Mouse (Mus musculus) urinary bladder, postnatal 36 days (tissue): Measurements from ENCODE around the gene Mier1.

Experiments used
- DNase-seq, 2 experiments: peaks; one replicate each; pipeline ENCODE4 v3.0.0; 2022; ENCODE audit warnings: low spot score in 2 of 2, mixed read lengths in 1 of 2

Mier1 gene

DNA sequence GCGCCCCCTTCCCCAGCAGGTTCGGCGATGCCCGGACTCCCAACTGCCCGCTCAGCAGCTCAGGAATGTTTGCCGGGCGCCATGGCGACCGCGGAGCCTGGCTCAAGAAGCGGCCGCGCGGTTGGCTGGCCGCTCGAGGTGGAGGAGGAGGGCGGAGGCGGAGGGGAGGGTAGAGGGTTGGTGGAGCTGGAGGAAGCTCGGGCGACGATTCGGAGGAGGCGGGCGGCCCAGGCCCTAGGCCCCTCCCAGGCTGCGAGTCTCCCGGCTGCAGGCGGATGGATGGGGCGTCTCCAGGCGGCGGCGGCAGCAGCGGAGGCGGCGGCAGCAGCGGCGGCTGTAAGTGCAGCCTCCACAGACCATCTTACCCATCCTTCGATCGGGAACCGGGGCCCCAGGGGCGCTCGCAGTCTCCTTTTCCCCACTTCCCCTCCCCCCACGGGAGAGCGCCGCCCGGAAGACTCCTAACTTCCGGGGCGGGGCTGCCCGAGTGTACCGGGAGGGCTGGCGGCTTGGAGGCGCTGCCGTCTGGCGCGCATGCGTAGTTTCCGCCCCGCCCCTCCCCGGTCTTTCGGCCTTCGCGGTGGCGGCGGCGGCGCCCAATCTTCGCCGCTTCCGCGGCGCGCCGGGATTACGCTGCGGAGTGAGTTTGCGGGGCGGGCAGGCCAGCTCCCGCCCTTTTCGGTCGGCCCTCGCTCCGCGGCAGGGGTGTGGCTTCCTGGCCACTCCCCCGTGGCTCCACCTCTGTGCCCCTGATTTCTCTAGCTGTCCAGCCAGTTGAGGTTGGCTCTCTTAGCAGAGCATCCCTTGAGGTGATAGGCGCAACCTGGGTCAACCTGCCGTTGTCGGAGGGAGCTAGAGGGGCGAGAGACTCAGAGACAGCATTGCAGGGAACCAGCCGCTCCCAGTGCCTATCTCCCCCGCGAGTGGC is at the start of gene Mier1, which contains the start of gene Wdr78:
Gene Mier1 (plus strand): TSS at position 207 of the 928 bp plus-strand sequence.
Gene Wdr78 (minus strand): TSS at position 372 of the 928 bp plus-strand sequence.
- peak; percentile 94 for DNase-seq

GRCm38 (mm10) chr4:103064421-103064820 is 49.8 kb upstream of the Mier1 start:
- DNase-seq = no peak

DNA sequence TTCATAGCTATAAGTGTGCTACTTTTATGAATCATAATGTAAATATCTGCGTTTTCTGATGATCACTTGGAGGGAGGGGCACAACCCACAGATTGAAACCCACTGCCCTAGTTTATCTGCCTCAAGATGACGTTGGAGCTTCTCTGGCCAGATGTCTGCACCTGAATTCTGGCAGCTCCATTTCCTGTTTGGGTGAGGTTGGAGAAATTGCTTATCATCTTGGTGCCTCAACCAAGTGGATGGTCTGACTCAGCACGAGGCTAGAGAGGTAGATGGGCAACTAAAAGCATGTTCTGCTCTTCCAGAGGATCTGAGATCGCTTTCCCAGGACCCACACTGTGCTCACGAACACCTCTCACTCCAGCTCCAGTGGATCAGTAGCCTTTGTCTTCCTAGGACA is 49.2 kb upstream of the Mier1 start:
- no peak for DNase-seq

GRCm38 (mm10) chr4:103067906-103068655 is 46.1 kb upstream of the Mier1 start:
- DNase-seq = no peak

GRCm38 (mm10) chr4:103070631-103071030 is 43.6 kb upstream of the Mier1 start:
- no peak for DNase-seq

DNA sequence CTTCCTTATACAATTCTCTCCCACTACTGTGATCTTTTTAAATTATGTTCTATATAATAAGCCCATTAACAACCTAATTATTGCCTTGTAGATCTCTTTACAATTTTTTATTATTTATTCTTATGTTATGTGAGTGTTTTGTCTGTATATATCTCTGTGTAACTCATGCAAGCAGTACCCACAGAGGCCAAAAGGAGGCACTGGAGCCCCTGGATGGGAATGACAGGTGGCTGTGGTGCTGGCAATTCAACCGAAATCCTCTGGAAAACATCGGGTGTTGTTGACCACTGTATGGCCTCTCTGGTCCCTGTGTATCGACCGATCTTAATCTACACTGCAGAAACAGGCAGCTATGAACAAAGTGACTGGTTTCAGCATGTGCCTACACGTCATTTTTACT is 29.0 kb upstream of the Mier1 start:
- no peak for DNase-seq

DNA sequence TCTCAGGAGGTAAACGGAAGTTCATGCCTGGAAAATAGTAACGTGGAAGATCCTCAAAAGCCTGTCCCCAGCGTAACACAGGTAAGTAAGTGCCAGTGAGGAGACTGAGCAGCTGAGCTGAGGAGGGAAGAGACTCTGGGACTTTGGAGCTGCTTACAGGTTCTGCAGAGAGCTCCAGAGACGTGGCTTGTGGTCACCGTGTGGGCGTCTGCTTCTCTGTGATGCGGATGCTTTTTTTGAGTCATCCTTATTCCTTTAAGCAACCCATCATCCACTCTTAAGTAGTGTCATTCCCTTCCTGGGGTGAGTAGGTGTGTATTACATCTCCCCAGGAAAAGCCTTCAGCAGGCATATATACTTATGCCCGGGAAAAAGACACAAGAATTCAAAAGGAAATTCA is 18.3 kb upstream of the Mier1 start:
- no peak for DNase-seq

DNA sequence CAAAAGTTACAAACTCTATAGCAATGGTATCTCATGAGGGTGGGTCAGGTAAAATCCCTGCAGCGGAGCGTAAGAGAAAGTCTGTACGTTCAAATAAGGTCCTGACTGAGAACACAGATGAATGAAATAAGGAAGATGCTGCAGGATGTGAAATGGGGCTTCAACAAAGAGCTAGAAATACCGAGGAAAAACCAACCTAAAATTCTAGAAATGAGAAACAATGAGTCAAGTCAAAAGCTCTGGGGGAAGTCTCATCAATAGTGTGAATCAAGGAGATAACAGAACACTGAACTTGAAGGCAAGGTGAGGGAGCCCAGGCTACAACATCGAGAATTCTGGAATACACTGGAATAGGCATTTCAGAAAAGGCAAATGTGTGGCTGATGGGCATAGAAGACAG is 15.7 kb upstream of the Mier1 start:
- no peak for DNase-seq

DNA sequence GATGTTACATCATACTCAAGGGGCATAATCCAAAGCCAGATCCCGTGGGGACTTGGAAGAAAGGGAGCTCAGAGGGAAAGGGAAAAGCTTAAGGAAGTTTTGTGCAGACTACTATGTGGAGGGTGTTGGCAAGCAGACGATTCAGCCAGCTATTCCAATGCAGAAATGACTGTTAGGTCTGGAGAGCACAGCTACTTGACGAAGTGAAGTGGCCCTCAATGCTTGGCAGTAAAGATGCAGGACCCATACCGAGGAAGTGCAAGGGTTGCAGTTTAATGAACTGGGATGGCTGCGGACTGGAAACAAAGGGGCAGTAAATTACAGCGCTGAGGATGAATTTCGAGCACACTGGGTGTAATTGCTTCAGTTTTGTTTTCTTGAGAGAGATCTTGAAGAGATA is 1.5 kb upstream of the Mier1 start:
- no peak for DNase-seq

- no peak for DNase-seq
These were observed 788 bp upstream of the Mier1 start for GRCm38 (mm10) chr4:103113402-103113801.

DNA sequence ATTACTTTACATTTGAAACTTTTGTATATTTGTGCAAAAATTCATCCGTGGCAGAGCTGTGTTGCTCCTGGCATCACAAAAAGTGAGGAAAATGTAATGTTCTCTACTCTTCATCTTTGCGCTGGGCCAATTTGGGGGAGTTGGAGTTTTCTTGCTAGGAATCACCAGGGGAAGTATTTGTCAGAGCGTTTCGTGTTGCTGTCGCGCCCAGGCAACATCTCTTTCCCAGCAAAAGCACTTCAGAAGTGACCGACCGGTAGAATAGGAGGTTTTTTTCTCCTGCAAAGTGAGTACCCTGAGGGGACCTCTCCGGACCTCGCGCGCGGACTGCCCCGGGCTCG is 4.7 kb downstream of the Mier1 start:
- DNase-seq = no peak

DNA sequence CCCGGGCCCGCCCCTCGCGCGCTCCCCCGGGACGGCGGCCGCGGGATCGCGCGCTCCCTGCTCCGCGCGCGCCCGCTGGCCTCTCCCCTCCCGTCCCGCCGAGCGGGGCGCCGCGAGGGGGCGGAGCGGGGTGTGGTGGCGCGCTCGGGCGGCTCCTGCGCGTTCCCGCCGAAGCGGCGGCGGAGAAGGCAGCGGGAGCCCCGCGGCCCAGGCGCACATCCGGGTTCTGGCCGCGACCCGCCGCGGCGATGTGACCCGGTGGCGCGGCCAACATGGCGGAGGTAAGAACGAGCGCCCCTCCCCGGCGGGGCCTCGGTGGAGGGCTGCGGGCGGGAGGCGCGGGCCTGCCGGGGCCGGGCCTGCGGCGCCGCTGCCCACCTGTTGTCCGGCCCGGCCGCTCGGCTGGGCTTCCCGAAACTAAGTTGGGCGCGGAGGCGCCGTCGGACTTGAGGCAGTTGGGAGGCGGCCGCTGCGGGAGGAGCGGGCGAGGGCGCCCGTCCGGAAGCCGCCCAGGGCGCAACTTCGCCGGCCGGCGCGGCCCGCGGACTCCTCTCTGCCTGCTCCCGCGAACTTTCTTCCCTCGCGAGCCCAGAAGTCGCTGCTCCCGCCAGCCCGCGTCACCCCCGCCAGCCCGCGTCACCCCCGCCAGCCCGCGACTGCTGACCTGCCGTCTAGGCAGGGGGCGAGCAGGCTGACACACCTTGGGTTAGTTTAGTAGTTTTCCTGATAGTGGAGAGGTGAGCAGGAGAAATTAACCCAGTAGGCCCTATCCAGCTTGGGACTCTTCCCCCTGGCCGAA is 5.2 kb downstream of the Mier1 start:
- DNase-seq = peak; percentile 74 to 82

- DNase-seq = no peak
These were observed 5.8 kb downstream of the Mier1 start for GRCm38 (mm10) chr4:103120028-103120384.

DNA sequence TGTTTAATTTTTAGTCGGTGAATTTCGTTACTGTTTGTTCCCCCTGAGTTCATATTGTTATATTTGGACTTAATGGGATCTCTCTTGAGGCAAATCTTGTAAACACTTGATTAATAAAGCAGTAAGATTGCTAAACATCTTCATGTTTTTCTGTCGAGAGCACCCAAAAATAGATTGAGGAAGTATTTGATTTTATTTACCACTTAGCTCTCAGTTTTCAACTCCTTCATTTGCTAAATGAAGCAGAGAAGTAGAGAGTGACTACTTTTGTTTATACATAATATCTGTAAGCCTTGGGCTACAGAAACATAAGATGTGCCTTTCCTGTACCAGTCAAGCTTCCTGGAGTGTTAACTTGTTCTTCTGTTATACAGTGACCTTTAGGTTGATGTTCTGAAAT is 6.2 kb downstream of the Mier1 start:
- DNase-seq = no peak

GRCm38 (mm10) chr4:103120874-103121389 is 6.7 kb downstream of the Mier1 start:
- no peak for DNase-seq

- no peak for DNase-seq
These were observed 8.9 kb downstream of the Mier1 start for GRCm38 (mm10) chr4:103123086-103123485.

GRCm38 (mm10) chr4:103123606-103124005 is 9.4 kb downstream of the Mier1 start:
- no peak for DNase-seq

DNA sequence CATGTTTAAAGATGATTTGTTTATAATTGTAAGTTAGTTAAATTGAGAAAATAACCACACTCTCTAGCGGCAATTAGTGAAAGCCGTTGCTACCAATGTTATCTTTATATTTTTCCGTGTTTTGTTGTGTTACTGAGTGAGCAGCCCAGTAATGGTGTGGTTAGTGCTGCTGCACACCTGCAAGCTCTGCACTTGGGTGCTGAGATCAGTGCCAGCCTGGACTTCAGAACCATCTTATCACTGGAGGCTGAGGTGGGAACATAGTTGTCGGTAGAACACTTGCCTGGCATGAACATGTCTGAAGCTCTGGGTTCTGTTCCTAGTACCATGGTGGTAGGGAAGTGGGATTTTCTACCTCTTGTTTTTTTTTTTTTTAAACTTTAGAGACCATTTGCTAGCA is 12.3 kb downstream of the Mier1 start:
- DNase-seq = no peak

- no peak for DNase-seq
These were observed 22.8 kb downstream of the Mier1 start for GRCm38 (mm10) chr4:103136946-103137345.

- peak; percentile 66 to 72 for DNase-seq
These were observed 32.1 kb downstream of the Mier1 start for GRCm38 (mm10) chr4:103146339-103146738.

GRCm38 (mm10) chr4:103151946-103152345 is 37.8 kb downstream of the Mier1 start:
- no peak for DNase-seq

GRCm38 (mm10) chr4:103158781-103159180 is 44.6 kb downstream of the Mier1 start:
- DNase-seq = no peak
